Mouse (Mus musculus): ENCODE measurements at regions not wholly inside any gene's neighbourhood (a gene's known extent, or its start where the extent isn't known, plus 50 kb on each side); places are given as distances from the start of the nearest gene placed in this dataset.

DNA sequence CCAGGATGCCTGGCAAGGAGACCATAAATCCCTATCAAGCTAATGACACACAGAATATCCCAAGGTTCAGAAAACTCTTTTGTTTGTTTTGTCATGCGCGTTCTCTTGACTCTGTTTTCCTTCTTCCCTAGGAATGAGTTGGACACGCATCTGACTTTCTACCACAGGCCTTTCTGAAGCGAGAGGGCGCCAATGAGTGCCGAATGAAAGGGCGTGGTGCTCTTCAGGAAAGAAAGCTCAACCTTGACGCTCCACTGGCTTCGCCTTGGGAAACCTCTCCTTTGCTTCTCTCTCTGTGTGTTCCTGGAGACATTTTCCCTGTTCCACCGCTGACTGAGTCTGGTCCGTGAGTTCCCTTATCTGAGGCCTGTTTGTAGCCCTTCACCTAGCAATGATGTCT is 241.2 kb downstream of the Rbm26 start:
- Histone ChIP-seq H3K36me3 (no peaks in the 10 kb centered on the region), H3K4me1 (replicated peaks) (no peaks in the 10 kb centered on the region), H3K9me3 (no peaks in the 10 kb centered on the region), H3K4me3 (no peak overlapping the region), H3K27ac (no peak overlapping the region), H3K27me3 (ENCODE audit: insufficient read depth, poor library complexity, severe bottlenecking) (no peaks in the 10 kb centered on the region)
- 64% methylated on average over 11 of the region's 11 CpGs for WGBS
- DNase-seq (ENCODE audit: low spot score) = no peak

DNA sequence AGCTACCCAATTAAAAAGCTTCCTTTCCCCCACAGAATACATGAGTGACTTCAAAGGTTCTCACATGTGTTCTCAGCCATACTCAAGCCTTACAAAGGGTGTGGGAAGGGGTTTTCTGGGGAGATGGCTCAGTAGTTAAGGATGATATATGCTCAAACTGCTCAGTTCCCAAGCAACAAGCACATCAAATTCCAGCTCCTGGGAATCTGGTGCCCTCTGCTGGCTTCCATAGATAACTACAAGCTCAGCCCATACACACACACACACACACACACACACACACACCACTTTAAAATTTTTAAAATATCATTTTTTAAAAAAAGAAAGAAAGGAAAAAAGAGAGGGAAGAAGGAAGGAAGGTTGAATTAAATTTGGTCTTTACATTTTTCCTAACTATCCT is 271.4 kb downstream of the Rbm26 start:
- Histone ChIP-seq H3K4me1 (replicated peaks) (no peaks in the 10 kb centered on the region), H3K27me3 (ENCODE audit: insufficient read depth, poor library complexity, severe bottlenecking) (no peaks in the 10 kb centered on the region)
- no peak for DNase-seq (ENCODE audit: low spot score)

DNA sequence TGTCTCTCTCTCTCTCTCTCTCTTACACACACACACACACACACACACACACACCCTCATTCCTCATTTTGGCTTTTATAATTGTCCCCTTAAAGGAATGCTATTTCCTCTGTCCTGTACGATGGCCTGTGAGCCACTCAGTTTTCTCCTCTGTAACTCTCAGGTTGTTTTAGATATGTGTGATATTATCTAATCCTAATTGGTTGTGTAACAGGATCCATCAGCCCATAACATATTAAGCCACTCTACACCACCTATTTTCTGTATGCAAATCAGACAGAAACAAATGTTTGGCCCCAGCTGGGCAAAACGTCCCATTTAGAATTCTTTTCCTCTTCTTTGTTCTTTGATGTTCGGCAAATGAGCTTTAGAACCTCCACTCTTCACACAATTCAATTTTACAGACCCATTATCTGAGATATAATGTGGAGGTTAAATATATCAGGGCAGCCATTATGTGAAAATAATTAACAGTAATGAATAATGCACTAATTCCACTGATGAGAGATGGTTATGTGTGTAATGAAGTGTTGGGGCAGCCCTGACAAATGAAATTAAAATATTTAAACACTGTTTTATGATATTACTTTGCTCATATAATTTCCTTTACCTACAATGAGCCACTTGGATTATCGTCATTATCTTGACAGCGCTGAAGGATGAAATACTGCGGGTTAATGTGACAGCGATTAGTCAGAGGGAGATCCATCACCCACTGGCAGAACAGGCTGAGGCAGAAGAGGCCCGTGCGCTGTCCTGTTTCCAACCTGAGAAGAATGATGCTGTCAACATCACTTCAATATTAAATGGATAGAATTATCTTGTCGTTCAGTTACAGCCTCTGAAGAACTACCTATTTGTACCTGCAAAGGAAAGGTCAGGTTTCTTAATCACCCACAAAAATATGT is 274.8 kb downstream of the Rbm26 start:
- H3K27ac ChIP-seq = no peak overlapping the region
- no peak for DNase-seq (ENCODE audit: low spot score)
- WGBS = 79% methylated on average over 10 of the region's 10 CpGs
- no peaks in the 10 kb centered on the region for H3K4me1 ChIP-seq (replicated peaks)
- no peak overlapping the region for H3K4me3 ChIP-seq
- no peaks in the 10 kb centered on the region for H3K36me3 ChIP-seq
- no peaks in the 10 kb centered on the region for H3K27me3 ChIP-seq (ENCODE audit: insufficient read depth, poor library complexity, severe bottlenecking)
- no peaks in the 10 kb centered on the region for H3K9me3 ChIP-seq

More for the DNA sequence above, 271.4 kb downstream of the Rbm26 start:
- Histone ChIP-seq H3K9me3 (no peaks in the 10 kb centered on the region), H3K27ac (no peak overlapping the region), H3K4me3 (no peak overlapping the region), H3K36me3 (no peaks in the 10 kb centered on the region)

DNA sequence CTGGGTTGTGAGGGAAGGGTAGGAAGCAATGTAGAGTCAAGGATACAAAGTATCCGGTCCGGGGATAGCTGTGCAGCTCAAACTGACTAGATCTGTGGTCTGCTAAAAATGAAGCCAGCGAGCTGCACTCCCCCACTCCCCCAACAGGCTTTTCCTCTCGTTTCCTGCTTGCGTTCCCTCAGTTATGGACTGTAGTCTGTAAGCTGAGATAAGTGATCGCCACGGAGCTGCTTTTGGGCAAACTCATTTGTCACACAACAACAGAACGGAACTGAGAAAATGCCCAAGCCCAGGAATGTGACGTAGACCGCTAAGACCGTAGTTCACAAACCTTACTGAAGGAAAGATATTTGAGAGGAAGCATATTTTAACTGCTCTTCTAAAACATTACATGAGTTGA is 276.1 kb downstream of the Rbm26 start:
- Histone ChIP-seq H3K27ac (no peak overlapping the region), H3K9me3 (no peaks in the 10 kb centered on the region), H3K27me3 (ENCODE audit: insufficient read depth, poor library complexity, severe bottlenecking) (no peaks in the 10 kb centered on the region), H3K36me3 (no peaks in the 10 kb centered on the region), H3K4me1 (replicated peaks) (no peaks in the 10 kb centered on the region), H3K4me3 (no peak overlapping the region)
- DNase-seq (ENCODE audit: low spot score) = no peak
- WGBS = 87% methylated on average over 11 of the region's 11 CpGs

DNA sequence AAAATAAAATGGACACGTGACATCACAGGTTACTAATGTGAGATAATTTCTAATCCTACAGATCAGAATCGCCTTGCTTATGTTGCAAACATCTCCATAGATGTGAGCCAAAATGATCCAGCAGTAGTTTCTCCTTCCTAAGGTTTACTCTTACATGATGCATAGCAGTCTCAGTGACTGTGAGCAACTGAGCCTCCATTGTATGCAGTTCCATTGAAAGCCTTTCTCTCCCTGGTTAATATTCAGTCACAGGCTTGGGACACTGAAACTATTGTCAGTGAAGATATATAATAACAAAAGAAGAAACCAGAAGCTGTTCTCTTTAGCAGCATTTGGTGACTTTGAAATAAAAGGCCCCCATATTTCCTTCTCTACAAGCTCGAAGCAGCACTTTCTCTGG is 305.9 kb downstream of the Rbm26 start:
- H3K36me3 ChIP-seq = no peaks in the 10 kb centered on the region
- H3K9me3 ChIP-seq = no peaks in the 10 kb centered on the region
- peaks cover 9% of the 10 kb centered on the region for H3K4me1 ChIP-seq (replicated peaks)
- no peaks in the 10 kb centered on the region for H3K27me3 ChIP-seq (ENCODE audit: insufficient read depth, poor library complexity, severe bottlenecking)
- no peak for DNase-seq (ENCODE audit: low spot score)
- H3K4me3 ChIP-seq = no peak overlapping the region
- WGBS = 74% methylated on average over 3 of the region's 3 CpGs
- no peak overlapping the region for H3K27ac ChIP-seq

DNA sequence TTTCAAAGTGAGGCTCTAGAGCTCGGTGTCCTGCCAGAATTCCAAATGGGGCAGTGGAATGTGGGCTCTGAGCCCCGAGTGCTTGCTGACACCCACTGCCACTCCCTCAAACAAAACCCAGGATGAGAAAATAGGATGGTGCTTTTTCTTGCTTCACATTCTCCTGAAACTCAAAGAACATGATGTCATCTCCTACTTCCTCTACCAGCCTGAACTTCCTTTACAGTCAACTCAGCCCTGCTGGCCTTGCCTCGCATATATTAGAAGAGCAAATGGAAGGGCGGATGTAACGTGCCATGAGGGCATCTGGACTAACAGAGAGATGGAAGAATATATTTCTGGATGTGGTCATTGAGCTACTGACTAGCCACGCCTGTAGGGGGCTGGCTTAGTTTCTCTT is 309.6 kb downstream of the Rbm26 start:
- Histone ChIP-seq H3K36me3 (no peaks in the 10 kb centered on the region), H3K27me3 (ENCODE audit: insufficient read depth, poor library complexity, severe bottlenecking) (no peaks in the 10 kb centered on the region), H3K4me1 (replicated peaks) (peaks cover 9% of the 10 kb centered on the region), H3K27ac (no peak overlapping the region), H3K4me3 (no peak overlapping the region), H3K9me3 (no peaks in the 10 kb centered on the region)
- no peak for DNase-seq (ENCODE audit: low spot score)
- 83% methylated on average over 6 of the region's 6 CpGs for WGBS

DNA sequence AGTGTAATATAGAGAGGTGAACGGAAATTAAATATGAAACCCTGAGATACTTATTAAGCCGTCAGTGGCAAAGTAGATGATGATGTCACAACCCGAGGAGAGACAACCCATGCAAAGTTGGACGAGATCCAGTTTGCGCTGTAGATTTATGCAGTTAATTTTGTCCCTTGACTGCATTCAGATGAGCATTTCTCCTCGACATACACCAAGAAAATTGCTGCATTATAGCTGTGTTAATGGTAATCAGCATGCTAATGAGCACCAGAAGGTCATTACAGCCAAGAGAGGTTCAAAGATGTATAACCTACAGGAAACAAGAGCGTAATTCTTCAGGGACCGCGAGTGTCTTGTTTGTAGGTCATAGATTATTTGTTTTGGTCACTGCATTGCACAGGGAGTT is 313.2 kb downstream of the Rbm26 start:
- Histone ChIP-seq H3K4me1 (replicated peaks) (no peaks in the 10 kb centered on the region), H3K27ac (no peak overlapping the region), H3K27me3 (ENCODE audit: insufficient read depth, poor library complexity, severe bottlenecking) (no peaks in the 10 kb centered on the region), H3K4me3 (no peak overlapping the region), H3K9me3 (no peaks in the 10 kb centered on the region), H3K36me3 (no peaks in the 10 kb centered on the region)
- DNase-seq (ENCODE audit: low spot score) = no peak
- 87% methylated on average over 9 of the region's 9 CpGs for WGBS

DNA sequence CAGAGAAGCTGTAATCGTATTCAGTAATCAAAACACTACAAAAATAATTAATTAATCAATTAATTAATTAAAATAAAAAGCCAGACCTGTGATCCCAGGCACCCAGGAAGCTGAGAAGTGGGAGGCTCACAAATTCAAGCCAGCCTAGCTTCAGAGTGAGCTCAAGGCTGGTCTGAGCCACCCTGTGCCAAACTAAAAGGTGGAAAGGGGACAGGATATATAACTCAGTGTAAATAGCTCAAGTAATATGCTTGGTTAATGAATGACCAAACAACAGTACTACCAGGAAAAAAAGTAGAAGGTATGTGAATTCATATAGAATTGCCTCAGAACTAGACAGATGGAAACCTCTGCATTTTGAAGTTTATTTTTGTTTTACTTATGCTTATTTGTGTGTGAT is 321.2 kb downstream of the Rbm26 start:
- no peaks in the 10 kb centered on the region for H3K27me3 ChIP-seq (ENCODE audit: insufficient read depth, poor library complexity, severe bottlenecking)
- DNase-seq (ENCODE audit: low spot score) = no peak
- WGBS = 60% methylated on average over 1 of the region's 1 CpGs
- H3K9me3 ChIP-seq = no peaks in the 10 kb centered on the region
- no peak overlapping the region for H3K27ac ChIP-seq
- H3K36me3 ChIP-seq = no peaks in the 10 kb centered on the region
- no peak overlapping the region for H3K4me3 ChIP-seq
- no peaks in the 10 kb centered on the region for H3K4me1 ChIP-seq (replicated peaks)

DNA sequence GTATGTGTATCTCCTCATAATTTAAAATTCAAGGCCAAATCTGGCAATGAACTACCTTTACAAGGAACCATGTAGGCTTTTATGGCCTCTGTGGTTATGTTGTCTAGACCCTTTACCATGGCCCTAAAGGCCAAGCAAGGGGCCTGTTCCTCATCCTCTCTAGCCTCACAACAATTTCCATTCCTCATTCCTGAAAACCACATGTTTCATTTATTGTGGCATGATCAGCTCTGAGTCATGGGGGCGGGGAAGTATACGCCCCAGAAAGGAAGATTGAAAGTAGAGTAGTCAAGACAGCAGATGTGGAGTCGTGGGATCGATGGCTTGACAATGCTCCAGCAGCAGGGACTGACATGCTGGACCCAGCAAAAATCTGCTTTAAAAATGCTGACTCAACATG is 326.8 kb upstream of the Rnf219 start:
- Histone ChIP-seq H3K9me3 (no peaks in the 10 kb centered on the region), H3K27ac (no peak overlapping the region), H3K27me3 (ENCODE audit: insufficient read depth, poor library complexity, severe bottlenecking) (no peaks in the 10 kb centered on the region), H3K4me1 (replicated peaks) (no peaks in the 10 kb centered on the region), H3K4me3 (no peak overlapping the region), H3K36me3 (no peaks in the 10 kb centered on the region)
- WGBS = 91% methylated on average over 4 of the region's 4 CpGs
- no peak for DNase-seq (ENCODE audit: low spot score)

DNA sequence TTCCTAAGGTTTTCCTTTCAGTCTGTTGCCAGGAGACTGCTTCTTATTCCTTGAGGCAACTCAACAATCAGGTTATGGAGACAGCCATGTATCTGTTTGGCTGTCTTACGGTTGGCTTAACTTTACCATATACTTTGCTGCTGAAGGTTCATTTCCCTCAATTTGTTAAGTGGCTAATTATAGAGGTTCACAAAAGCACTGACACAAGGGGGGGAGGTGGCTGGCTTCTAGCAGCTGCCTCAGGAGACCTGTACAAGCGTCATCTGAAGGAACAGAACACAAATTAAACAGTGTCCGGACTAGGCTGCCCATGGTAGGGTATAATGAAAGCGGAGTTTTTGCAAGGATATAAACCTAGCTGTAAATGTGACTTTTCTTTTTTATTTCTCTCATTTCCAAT is 305.0 kb upstream of the Rnf219 start:
- DNase-seq (ENCODE audit: low spot score) = no peak
- WGBS = 62% methylated on average over 4 of the region's 4 CpGs
- H3K36me3 ChIP-seq = no peaks in the 10 kb centered on the region
- H3K4me3 ChIP-seq = no peak overlapping the region
- no peaks in the 10 kb centered on the region for H3K9me3 ChIP-seq
- no peaks in the 10 kb centered on the region; the same call in 1 of the 2 replicates for H3K4me1 ChIP-seq (replicated peaks)
- H3K27ac ChIP-seq = no peak overlapping the region
- no peaks in the 10 kb centered on the region for H3K27me3 ChIP-seq (ENCODE audit: insufficient read depth, poor library complexity, severe bottlenecking)

DNA sequence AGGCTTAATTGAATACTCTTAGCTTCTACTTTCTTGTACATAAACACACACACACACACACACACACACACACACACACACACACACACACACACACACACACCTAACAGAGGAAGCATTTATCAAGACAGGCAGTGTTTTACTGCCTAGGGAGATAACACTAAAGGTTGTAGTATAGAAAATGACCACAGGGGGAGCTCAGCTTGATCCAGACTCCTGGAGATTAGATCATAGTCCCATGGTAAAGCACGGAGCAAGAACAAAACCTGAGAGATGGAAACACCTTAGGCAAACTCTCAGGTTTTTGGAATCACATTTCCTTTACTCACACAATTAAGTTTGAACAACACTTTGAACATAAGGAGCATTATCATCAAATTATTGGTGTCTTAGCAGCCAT is 302.5 kb upstream of the Rnf219 start:
- H3K4me3 ChIP-seq = no peak overlapping the region
- no peak overlapping the region for H3K27ac ChIP-seq
- H3K9me3 ChIP-seq = no peaks in the 10 kb centered on the region
- no peaks in the 10 kb centered on the region for H3K36me3 ChIP-seq
- 55% methylated on average over 1 of the region's 1 CpGs for WGBS
- DNase-seq (ENCODE audit: low spot score) = no peak
- H3K4me1 ChIP-seq (replicated peaks) = no peaks in the 10 kb centered on the region; the same call in 1 of the 2 replicates
- no peaks in the 10 kb centered on the region for H3K27me3 ChIP-seq (ENCODE audit: insufficient read depth, poor library complexity, severe bottlenecking)

DNA sequence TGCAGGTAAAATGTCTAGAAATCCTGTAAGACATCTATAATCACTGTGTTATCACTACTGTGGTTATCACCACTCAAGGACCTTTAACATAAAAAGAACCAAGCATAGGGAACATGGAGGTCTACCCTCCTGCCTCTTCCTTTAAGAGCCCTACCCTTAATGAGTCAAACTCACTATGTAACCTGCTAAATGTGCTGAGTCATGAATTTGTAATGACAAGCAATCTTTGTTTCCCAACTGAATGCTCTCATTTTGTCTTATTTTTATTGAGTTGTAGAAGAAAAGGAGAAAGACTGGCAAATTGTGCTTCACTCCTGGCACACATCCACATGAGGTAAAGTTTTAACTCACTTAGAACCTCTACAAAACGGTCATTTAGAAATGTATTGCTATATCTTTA is 301.8 kb upstream of the Rnf219 start:
- H3K4me1 ChIP-seq (replicated peaks) = no peaks in the 10 kb centered on the region; the same call in 1 of the 2 replicates
- H3K36me3 ChIP-seq = no peaks in the 10 kb centered on the region
- whole genome bisulfite sequencing = 78% methylated on average over 1 of the region's 1 CpGs
- no peaks in the 10 kb centered on the region for H3K9me3 ChIP-seq
- DNase-seq (ENCODE audit: low spot score) = no peak
- no peak overlapping the region for H3K27ac ChIP-seq
- no peak overlapping the region for H3K4me3 ChIP-seq
- H3K27me3 ChIP-seq (ENCODE audit: insufficient read depth, poor library complexity, severe bottlenecking) = no peaks in the 10 kb centered on the region

DNA sequence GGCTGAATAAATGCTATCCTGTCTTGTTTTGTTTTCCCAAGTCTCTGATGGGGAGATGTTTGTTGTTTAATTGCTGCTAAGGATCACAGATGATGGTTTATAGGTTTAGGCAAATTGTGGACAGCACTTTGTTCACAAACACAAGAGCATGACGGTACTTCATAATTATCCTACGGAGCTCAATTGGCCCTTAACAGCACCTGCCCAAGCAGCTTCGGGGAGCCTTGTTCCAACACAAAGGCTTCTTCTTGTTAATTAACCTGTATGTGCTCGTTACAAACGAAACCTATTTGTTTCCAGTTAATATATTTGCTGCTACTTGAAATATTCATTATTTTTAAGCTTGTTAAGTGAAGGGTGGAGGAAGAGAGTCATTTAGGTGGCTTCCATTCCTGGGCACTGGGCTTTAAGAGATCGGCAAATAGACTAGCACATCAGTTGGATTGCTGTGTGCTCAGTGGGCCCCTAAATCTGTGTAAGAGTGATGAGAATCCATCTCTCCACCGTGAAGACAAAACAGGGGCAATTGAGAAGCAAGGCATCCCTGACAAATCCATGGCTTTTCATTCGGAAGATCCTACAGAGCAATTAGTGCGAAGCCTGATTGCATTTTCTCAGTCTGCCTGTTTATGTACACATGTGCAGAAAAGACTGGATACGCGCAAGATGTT is 299.6 kb upstream of the Rnf219 start:
- 89% methylated on average over 11 of the region's 11 CpGs for WGBS

More for the DNA sequence above, 299.6 kb upstream of the Rnf219 start:
- H3K4me3 ChIP-seq = no peak overlapping the region
- H3K4me1 ChIP-seq (replicated peaks) = no peaks in the 10 kb centered on the region
- DNase-seq (ENCODE audit: low spot score) = no peak
- no peaks in the 10 kb centered on the region for H3K27me3 ChIP-seq (ENCODE audit: insufficient read depth, poor library complexity, severe bottlenecking)
- H3K36me3 ChIP-seq = no peaks in the 10 kb centered on the region
- no peak overlapping the region for H3K27ac ChIP-seq
- H3K9me3 ChIP-seq = no peaks in the 10 kb centered on the region
